Mouse (Mus musculus) spleen, adult 12 weeks (tissue): ENCODE measurements around the gene Brca2.

ENCODE experiments used
- DNase-seq: peaks from one replicate; pipeline ENCODE4 v3.0.0; 2022; ENCODE audit warnings: low spot score

Brca2 gene

DNA sequence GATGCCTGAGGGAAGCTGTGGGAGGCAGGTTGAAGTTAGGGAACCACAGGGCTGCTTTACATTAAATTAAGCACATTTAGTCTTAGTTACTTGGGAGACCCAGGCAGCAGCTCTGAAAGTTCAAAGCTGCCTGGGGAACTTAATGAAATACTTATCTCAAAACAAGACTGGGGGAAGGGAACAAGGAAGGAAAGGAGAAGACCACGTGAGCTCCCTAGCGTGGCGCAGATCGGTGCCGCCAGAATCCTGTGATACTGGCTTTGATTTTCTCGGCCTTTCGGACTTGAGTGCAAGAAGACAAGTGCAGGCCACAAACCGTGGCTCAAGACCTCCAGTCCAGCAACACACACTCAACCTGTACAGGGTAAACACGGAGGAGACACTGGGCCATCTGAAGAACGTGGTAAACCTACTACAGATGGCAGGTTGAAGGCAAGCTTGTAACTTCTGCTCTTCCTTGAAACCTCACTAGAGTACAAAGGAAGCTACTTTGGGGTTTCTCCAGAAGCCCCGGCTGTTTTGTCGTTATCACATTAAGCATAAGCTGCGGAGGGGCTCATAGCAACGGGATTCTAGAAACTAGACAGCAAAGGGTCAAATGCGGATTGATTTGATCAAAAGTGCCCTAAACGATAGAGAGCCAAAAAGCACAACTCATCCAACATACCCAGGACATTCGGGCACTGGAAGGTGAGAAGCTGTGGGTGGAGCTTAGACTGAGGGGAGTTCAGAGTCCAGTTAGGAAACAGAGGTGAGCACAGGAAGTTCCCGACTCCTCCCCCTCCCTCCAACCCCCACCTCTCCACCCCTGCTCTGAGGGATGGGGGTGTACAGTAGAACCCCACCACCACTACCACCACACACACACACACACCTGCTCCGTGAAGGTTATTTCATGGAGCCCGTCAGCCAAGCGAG, 76.0 kb downstream of the Brca2 start:
- no peak for DNase-seq

DNA sequence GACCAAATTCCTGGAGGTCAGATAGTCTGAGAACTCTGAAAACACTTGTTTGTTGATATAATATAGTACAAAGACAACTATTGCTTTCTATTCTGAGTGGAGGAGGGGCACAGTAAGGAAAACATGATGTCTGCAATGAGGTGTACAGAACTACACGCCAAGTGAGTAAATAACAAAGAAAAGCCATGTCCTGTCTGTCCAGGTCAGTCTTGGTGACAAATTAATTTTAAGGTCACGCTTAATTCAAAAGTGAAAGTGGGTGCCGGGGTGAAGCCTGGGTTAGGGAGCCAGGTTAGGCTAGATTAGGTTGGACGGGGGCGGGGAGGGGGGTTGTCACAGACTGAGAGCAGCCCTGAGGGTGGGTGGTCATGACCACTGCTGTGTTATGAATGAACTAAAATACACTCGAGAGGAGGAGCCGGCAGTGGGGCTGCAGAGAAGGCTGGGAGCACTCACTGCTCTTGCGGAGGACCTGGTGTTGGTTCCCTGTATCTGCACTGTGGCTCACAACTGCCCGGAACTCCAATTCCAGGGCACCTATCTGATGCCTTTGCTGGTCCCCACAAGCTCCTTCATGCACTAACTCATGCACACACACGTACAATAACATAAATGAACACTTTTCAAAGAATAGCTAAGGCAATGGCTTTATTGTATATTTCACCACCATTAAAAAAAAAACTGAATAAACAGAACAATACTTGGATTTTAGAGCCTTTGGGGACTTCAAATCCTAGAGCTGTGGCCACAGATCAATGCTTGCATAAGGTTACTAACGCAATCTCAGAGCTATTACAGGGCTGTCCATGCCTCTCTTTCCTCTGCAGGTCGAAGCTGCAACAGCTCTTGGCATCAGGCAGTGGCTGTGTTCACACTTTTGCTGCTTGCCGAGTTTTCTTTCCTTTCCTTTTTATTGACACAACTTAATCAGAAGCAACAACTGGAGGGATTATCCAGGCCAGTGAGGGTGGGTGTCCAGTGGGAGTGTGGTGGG, 77.2 kb downstream of the Brca2 start:
- no peak for DNase-seq

DNA sequence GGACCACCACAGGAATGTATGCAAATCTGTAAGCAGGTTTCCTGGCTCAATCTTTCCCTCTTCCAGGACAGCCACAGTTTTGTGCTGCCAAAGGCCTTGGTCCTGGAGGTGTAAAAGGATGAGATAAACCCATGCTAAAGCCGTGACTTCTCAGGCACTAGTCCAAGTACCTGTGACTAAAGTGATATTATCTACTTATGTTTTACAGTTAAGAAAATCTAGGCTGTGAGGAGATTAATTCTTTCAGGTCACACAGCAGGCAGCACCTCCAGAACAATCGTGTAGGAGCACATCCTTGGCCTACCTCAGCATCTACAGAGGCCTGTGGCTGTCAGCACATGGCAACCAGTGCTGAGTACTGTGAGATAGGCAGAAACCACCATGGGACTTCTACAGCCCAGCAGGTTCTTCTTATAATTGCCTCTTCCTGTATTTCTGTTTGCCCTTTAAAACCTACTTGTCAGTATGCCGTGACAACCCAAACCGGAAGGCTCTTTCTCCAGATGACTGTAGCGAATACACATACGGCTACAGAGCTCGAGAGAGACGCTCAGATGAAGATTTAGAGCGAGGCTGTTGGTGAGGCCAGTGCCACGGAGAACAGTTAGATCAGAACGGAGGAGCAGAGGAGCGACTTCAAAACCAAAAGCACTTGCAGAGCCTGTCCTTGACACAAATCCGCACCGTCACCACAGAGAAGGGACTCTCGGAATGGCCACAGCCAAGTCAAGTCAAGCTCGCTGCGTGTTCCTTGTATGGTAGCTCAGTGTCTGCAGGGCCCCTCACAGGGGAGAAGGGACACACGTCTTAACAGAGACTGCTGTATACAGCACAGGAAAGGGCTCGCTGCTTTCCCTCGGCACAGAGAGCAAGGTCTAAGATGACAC, 78.4 kb downstream of the Brca2 start:
- DNase-seq, result no peak

DNA sequence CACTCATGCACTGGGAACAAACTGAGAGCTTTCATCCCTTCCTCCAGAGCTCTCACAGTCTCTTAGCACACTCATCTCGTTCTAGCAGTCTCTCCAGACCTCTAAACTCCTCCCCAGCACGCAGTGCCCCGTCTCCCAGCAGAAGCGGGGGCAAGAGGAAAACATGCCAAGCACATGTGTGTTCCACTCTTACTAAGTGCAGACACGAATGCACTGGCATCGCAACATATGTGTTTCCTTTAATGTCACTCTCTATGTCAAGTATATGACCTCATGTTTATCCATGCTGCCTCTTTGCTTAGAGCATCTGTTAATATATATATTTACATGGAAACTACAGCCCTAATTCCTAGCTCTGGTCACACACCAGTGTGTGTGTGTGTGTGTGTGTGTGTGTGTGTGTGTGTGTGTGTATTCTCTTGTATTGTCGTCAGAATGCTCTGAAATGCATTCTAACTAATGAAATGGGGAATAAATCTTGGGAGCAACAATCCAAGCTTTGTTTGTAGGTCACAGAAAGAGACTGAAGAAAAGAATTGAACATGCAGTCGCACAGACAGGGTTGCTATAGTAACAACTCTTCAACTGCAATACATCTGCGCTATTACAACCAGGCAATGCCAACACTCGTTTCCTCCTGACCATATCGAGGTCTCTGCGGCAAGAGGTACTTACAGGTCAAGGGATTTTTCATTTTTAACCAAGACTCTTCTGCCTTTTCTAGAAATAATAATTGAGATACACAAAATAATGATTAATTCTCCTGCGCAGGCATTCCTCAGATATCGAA, 79.2 kb downstream of the Brca2 start:
- DNase-seq, result no peak

DNA sequence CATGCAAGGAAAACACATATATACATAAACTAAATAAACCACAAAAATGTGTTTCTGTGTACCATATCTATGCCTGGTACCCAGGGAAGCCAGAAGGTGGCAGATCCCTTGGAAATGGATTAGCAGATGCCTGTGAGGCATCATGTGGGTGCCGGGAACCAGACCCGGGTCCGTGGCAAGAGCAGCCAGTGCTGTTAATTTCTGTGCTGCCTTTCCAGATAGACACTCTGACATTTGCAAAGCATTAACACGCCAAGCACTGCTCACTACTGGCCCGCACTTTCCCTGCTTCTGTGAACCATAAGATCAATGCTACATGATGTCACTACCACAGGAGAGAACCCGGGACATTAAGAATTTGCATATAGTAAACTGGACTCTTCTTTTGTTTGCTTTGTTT, 83.7 kb downstream of the Brca2 start:
- DNase-seq, result no peak

DNA sequence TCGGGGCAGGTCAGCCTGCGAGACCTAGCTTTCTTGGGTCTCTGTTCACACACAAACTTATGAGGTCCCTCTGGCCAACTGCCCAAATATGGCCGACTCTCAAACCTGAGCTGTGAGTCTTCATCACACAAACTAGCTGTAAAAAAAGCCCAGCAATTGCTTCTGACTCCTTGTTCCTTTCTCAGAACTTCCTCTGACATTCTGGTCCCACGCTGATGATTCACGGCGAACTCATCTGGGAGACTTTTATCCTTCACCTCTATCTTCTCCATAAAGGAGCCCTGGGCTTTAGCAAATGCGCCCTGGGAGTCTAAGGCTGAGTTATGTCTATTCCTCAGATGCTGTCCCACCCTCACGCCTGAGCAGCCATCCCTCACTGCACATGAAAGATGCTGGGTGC, 85.2 kb downstream of the Brca2 start:
- no peak for DNase-seq

DNA sequence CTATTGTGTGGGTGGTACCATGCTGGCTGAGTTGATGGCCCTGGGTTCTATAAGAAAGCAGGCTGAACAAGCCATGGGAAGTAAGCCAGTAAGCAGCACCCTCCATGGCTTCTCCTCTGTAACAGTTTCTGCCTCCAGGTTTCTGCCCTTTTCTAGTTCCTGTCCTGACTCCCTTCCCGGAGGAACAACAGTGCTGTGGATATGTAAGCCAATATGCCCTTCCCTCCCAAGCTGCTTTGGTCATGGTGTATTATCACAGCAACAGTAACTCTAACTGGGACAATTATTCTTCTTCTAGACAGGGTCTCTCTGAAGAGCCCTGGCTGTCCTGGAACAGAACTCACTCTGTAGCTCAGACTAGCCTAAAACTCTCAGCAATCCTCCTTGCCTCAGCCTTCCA, 88.7 kb downstream of the Brca2 start:
- DNase-seq, result no peak

DNA sequence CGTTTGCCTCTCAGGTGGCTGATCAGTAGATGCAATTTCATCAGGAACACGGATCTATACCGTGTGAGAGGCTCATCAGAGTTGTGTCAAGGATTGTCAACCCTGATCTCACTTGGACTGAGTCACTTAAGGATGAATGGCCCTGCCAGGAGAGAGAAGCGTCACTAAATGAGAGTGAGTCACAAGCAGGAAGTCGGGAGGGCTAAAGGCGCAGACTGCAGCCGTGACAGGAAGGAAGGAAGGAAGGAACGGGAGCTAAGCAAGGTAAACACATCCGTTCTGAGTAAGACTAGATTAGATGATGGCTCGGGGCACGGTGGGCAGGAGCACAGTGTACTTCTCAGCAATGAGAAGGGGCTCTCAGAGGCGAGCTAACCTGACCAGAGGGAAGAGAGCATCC, 89.3 kb downstream of the Brca2 start:
- no peak for DNase-seq

DNA sequence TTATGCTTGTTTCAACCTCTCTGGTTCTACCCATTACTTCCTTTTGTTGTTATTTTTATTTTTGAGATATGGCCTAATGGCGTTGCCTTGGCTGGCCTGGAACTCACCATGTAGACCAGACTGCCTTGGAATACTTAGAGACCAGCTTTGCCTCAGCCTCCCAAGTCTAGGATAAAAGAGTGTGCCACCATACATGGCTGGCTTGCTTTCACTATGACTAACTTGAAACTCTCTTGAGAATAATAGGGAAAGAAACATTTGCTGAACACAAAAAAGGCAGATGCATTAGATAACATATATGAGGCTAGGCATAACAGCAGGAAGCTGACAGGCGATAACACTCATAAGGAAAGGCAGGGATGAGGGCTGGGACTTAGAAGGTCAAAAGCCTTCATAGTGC, 91.6 kb downstream of the Brca2 start:
- DNase-seq, result no peak

DNA sequence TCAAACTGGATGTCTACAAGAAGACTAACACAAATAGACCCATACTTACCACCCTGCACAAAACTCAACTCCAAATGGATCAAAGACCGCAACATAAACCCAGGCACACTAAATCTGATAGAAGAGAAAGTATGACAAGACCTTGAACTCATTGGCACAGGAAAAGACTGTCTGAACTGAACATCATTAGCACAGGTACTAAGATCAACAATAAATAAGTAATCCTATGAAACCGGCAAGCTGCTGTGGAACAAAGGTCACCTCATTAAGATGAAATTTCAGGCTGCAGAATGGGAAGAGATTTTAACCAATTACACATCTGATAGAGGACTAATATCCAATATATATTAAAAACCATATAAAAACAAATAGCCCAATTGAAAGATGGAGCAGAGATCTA, 93.8 kb downstream of the Brca2 start:
- DNase-seq, result no peak

DNA sequence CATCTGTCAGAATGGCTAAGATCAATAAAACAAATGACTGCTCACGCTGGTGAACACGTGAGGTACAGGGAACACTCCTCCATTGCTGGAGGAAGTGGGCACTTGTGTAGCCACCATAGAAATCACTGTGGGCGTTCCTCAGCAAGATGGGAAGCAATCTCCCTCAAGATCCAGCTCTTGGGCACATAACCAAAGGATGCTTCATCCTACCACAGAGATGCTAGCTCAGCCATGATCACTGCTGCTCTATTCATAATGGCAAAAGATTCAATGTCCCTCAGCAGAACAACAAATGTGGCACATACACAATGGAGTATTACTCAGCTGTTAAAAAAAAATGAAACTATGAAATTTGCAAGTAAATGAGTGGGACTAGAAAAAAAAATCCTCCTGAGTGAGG, 94.3 kb downstream of the Brca2 start:
- no peak for DNase-seq

DNA sequence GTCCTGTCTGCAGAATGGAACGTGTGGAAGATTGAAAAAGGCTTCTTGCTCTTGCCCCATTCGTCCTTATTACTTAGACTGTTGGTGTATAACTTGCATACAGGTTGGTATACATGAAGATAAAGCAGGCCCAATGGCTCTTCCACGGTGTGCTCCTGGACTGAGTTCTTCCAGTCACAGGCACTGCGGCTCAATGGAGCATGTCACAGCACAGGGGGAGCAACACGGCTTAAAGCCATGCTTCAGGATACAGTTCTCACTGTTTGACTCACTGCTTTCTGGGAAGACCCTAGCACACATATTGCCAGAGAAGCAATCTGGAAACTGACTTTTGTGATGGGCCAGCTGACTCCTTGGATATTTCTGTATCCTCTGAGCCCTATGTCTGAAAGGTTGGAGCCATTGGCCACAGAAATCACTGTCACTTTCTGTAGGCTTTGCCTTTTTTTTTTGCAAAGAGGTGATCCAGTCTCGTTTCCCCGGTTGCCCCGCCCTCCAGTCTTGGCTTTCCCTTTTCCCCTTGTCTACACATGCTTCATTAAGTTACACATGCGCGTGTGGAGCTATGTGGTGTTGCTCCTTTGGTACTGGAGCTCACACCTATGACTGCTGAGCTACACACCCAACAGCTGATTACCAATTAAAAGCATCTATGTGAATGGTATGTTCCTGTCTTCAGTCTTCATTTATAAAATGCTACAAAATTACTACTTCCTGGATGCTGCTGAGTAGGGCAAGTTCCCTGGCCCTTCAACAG, 96.3 kb downstream of the Brca2 start:
- DNase-seq, result no peak
